Mouse (Mus musculus): Measurements from ENCODE around the gene Urm1. TPM values are rescaled to one million over a fixed set of nuclear protein-coding genes. Genes with fewer than 3 reads are reported as not detected.

Gene Urm1
- total and polyA plus RNA-seq, 3 experiments: 90.5 to 131 TPM; not detected in 1

GRCm38 (mm10) chr2:29858748-29859473 is 39.0 kb downstream of the Urm1 start (continued):
- peak; percentile 81 for TF ChIP-seq RAD21 (IDR thresholded peaks at IDR 0.05; ENCODE audit: low read depth, low read length)
- no peak for TF ChIP-seq EP300 (IDR thresholded peaks at IDR 0.05; ENCODE audit: low read depth in 1 of 2, low read length in 2 of 2)
- no peak for TF ChIP-seq USF1 (IDR thresholded peaks at IDR 0.05; ENCODE audit: low read depth, low read length)

- no peak overlapping the region for H3K27ac ChIP-seq (ENCODE audit: control insufficient read depth, low read depth, low read length)
- DNase-seq (ENCODE audit: low read depth, low spot score): no peak
- no peaks in the 10 kb centered on the region for H3K27me3 ChIP-seq (ENCODE audit: control insufficient read depth in 1 of 2, insufficient read depth in 2 of 2, low read length in 2 of 2)
- H3K4me1 ChIP-seq (ENCODE audit: control insufficient read depth in 1 of 2, insufficient read depth in 2 of 2, low read length in 2 of 2): peaks cover 0 to 5% of the 10 kb centered on the region in 2 experiments; a peak in 3 of 4 replicates
- no peak overlapping the region for H3K4me3 ChIP-seq (ENCODE audit: control insufficient read depth in 1 of 2, insufficient read depth in 1 of 2, low read depth in 2 of 2, low read length in 2 of 2)
- no peaks in the 10 kb centered on the region; the same call in 1 of the 2 replicates for H3K79me2 ChIP-seq (ENCODE audit: control insufficient read depth, insufficient read depth, low read length, poor library complexity)
- TF ChIP-seq KAT2A (conservative IDR thresholded peaks at IDR 0.05; ENCODE audit: low read depth, low read length) (no peak), ZMIZ1 (IDR thresholded peaks at IDR 0.05; ENCODE audit: low read depth, low read length) (no peak), ZNF384 (IDR thresholded peaks at IDR 0.05; ENCODE audit: low read depth, low read length) (no peak), CTCF (IDR thresholded peaks at IDR 0.05 in 2 of 3, conservative IDR thresholded peaks at IDR 0.05 in 1 of 3; ENCODE audit: control insufficient read depth in 1 of 3, insufficient read depth in 1 of 3, low read depth in 2 of 3, low read length in 3 of 3, poor library complexity in 1 of 3, severe bottlenecking in 1 of 3) (no peak), RAD21 (IDR thresholded peaks at IDR 0.05; ENCODE audit: low read depth, low read length) (no peak), TBP (IDR thresholded peaks at IDR 0.05; ENCODE audit: low read depth, low read length) (no peak), ZC3H11A (IDR thresholded peaks at IDR 0.05; ENCODE audit: low read depth, low read length) (no peak)
- no peaks in the 10 kb centered on the region for H3K9me3 ChIP-seq (replicated peaks; ENCODE audit: insufficient read depth, low read length)
- peaks cover 0 to 2% of the 10 kb centered on the region in 2 experiments; a peak in 2 of 4 replicates for H3K36me3 ChIP-seq (ENCODE audit: control insufficient read depth in 1 of 2, insufficient read depth in 2 of 2, low read length in 2 of 2)
- no peak overlapping the region for H3K9ac ChIP-seq (ENCODE audit: control insufficient read depth, low read depth, low read length, poor library complexity, severe bottlenecking)
Measured at GRCm38 (mm10) chr2:29865125-29865524, 45.2 kb downstream of the Urm1 start.

- H3K4me3 ChIP-seq (ENCODE audit: control insufficient read depth in 1 of 2, insufficient read depth in 1 of 2, low read depth in 2 of 2, low read length in 2 of 2): peak within 1 kb of the TSS; percentile 65 to 79
- peak; percentile 94 for DNase-seq (ENCODE audit: low read depth, low spot score)
- H3K9me3 ChIP-seq (replicated peaks; ENCODE audit: insufficient read depth, low read length): no peaks in the 10 kb centered on the region
- peak within 1 kb of the TSS; percentile 61 for H3K27ac ChIP-seq (ENCODE audit: control insufficient read depth, low read depth, low read length)
- H3K4me1 ChIP-seq (ENCODE audit: control insufficient read depth in 1 of 2, insufficient read depth in 2 of 2, low read length in 2 of 2): peaks cover 0 to 5% of the 10 kb centered on the region in 2 experiments; a peak in 1 of 4 replicates
- H3K27me3 ChIP-seq (ENCODE audit: control insufficient read depth in 1 of 2, insufficient read depth in 2 of 2, low read length in 2 of 2): no peaks in the 10 kb centered on the region
- no peaks in the 10 kb centered on the region; the same call in 1 of the 2 replicates for H3K79me2 ChIP-seq (ENCODE audit: control insufficient read depth, insufficient read depth, low read length, poor library complexity)
- no peaks in the 10 kb centered on the region for H3K36me3 ChIP-seq (ENCODE audit: control insufficient read depth in 1 of 2, insufficient read depth in 2 of 2, low read length in 2 of 2)
- peak within 1 kb of the TSS; percentile 80 for H3K9ac ChIP-seq (ENCODE audit: control insufficient read depth, low read depth, low read length, poor library complexity, severe bottlenecking)
- TF ChIP-seq EP300 (IDR thresholded peaks at IDR 0.05; ENCODE audit: low read depth in 1 of 2, low read length in 2 of 2) (no peak), ZC3H11A (IDR thresholded peaks at IDR 0.05; ENCODE audit: low read depth, low read length) (no peak), JUND (IDR thresholded peaks at IDR 0.05; ENCODE audit: low read depth, low read length) (no peak), ZMIZ1 (IDR thresholded peaks at IDR 0.05; ENCODE audit: low read depth, low read length) (0 out of 2 replicates have a peak, but pooled peaks have one; percentile 44), UBTF (IDR thresholded peaks at IDR 0.05; ENCODE audit: borderline replicate concordance, insufficient read depth, low read depth, low read length) (no peak), MYC (IDR thresholded peaks at IDR 0.05; ENCODE audit: low read depth, low read length) (0 out of 2 replicates have a peak, but pooled peaks have one; percentile 37), SIN3A (IDR thresholded peaks at IDR 0.05; ENCODE audit: low read length) (peak; percentile 38; the same call in 1 of the 2 replicates), SMC3 (IDR thresholded peaks at IDR 0.05; ENCODE audit: low read depth, low read length) (peak; percentile 71), KAT2A (conservative IDR thresholded peaks at IDR 0.05; ENCODE audit: low read depth, low read length) (no peak), RCOR1 (IDR thresholded peaks at IDR 0.05; ENCODE audit: low read depth, low read length) (no peak), E2F4 (IDR thresholded peaks at IDR 0.05; ENCODE audit: borderline replicate concordance, low read depth, low read length) (peak; percentile 46; the same call in 1 of the 2 replicates), USF2 (IDR thresholded peaks at IDR 0.05; ENCODE audit: borderline replicate concordance in 1 of 2, insufficient read depth in 1 of 2, low read depth in 1 of 2, low read length in 2 of 2) (no peak), NRF1 (IDR thresholded peaks at IDR 0.05; ENCODE audit: insufficient read depth, low read depth, low read length, poor library complexity, severe bottlenecking) (0 out of 2 replicates have a peak, but pooled peaks have one; percentile 21), MAX (IDR thresholded peaks at IDR 0.05; ENCODE audit: low read length) (peak; percentile 61; the same call in 1 of the 2 replicates), BHLHE40 (IDR thresholded peaks at IDR 0.05; ENCODE audit: borderline replicate concordance, low read depth, low read length) (no peak), MAZ (IDR thresholded peaks at IDR 0.05; ENCODE audit: low read depth, low read length) (peak; percentile 83), CHD1 (IDR thresholded peaks at IDR 0.05; ENCODE audit: low read depth, low read length) (no peak), CTCF (IDR thresholded peaks at IDR 0.05 in 2 of 3, conservative IDR thresholded peaks at IDR 0.05 in 1 of 3; ENCODE audit: control insufficient read depth in 1 of 3, insufficient read depth in 1 of 3, low read depth in 2 of 3, low read length in 3 of 3, poor library complexity in 1 of 3, severe bottlenecking in 1 of 3) (peak; percentile 74 to 96 (median 90)), ETS1 (IDR thresholded peaks at IDR 0.05; ENCODE audit: low read depth, low read length) (peak; percentile 55; the same call in 1 of the 2 replicates), TBP (IDR thresholded peaks at IDR 0.05; ENCODE audit: low read depth, low read length) (0 out of 2 replicates have a peak, but pooled peaks have one; percentile 2)
Measured at GRCm38 (mm10) chr2:29868949-29869645, 49.2 kb downstream of the Urm1 start, which contains the start of gene Cercam. Gene Cercam (plus strand): TSS chr2:29869164.

Measured in MEL (cell line).